Mouse (Mus musculus) right cerebral cortex, postnatal 25 days (tissue): ENCODE data around the gene H2-M5.

Experiments
- DNase-seq: peaks from one replicate; pipeline ENCODE4 v3.0.0; 2022

Gene H2-M5

DNA sequence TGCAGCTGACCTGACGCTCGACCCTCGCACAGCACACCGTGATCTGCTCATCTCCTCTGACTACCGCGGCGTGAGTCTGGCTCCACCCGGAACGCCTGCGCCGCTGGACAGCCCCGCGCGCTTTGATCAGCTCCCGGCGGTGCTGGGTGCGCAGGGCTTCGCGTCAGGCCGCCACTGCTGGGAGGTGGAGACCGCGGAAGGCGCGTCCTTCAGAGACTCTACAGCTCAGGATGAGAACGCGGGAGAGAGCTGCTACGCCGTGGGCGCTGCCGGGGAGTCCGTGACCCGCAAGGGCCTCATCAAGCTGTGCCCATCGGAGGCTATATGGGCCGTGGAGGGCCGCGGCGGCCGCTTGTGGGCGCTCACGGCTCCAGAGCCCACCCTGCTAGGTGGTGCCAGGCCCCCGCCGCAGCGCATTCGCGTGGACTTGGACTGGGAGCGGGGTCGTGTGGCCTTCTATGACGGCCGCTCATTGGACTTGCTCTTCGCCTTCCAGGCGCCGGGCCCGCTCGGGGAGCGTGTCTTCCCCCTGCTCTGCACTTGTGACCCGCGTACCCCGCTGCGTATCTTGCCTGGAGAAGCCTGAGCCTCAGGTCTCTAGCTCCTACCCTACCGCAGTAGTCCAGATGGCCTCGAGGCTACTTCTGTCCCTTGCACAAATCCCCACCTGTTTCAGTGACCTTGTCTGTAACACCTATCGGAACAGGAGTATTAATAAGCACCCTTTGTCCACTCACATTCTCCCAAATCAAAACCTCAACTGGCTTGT lies 42.1 kb downstream of the H2-M5 start:
- DNase-seq: peak; percentile 71

DNA sequence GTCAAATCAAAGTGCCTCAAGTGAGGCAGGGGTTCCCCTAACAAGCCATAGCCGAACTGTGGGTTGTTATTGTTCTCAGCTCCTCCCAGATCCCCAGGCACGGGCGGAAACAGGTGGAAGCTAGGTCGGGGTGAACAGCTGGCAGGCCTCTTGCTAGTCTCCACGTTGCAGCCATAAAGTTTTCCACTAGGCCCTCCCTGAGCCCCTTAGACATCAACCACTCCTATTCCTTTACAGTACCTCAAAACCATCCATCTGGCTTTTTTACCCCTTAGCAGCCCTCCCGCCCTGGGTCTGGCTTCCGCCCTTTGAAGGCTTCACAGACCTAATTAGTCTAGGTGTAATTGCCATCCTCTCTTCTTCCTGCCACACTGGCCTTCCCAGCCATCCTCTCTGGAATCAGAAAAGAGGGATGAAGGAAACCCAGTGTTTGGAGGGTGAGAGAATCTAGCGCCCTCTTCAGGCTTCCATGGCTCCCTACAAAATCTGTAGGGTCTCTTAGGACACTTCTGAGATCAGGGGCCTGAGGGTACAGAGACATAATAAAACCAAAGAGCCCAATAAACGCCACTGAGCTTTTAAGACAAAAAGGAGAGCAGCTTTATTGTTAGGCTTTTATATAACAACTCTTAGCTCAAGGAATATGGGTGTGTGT lies 45.1 kb downstream of the H2-M5 start:
- DNase-seq: no peak

DNA sequence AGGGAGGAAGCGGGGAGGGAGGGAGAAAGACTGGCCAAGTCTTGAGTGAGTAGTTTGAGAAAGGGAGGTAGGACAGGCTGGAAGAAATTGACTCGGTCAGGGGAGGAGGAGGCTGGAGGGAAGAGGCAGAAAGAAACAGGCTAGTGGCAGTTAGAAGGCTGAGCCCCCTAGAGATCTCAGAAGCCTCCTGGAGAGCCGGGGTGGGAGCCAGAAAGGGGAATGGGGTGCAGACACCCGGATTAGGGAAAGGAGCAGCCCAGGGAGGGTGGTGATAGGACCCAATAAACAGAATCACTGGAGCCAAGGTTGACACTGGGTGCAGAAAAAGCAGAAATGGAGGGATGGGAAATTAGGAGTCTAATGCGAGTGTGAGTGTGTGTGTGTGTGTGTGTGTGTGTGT lies 45.6 kb downstream of the H2-M5 start:
- DNase-seq: no peak

DNA sequence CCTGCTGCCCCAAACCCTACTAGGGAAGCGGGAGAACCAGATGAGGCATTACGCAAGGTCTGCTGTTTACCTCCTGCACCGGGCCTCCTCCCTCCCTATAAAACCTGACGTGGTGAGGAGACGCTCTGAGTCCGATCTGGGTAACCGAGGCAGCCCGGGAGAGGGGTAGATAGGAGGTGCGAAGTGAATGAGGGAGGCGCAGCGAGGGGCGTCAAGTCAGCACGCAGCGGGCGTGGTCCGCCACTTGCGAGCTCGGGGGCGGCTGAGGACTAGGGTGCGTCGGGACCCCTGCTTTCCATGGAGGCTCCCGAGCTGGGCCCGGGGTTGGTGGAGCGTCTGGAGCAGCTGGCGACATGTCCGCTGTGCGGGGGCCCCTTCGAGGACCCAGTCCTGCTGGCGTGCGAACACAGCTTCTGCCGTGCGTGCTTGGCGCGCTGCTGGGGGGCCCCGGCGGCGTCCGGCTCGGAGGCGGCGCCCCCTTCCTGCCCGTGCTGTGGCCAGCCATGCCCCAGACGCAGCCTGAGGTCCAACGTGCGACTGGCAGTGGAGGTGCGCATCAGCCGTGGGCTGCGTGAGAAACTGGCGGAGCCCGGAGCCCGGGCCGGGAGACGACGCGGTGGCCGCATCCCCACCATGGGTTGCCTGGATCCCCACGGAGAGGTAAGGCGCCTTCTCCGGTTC lies 46.4 kb downstream of the H2-M5 start, which contains the start of gene Rnf39:
Gene Rnf39 (plus strand): TSS at position 128 of the 681 bp plus-strand sequence.
- DNase-seq: peak; percentile 53

DNA sequence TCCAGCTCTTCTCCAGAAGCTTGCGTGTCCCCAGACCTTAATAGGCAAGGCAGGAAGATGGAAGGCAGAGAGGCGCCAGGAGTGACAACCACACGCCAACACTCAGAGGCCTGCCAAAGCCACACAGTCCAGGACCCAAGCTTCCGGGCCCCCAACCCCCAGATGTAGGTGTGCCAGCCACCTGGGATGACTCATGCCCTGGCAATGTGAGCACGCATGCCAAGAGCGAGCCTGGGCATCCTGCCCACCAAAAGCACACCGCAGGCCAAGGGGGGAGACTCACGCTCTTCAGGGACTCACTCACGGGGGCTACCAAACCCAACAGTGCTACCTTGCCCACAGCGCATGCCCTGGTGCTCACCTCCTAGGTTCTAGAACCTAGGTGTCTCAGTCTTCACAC lies 46.9 kb downstream of the H2-M5 start:
- peak; percentile 72 for DNase-seq

DNA sequence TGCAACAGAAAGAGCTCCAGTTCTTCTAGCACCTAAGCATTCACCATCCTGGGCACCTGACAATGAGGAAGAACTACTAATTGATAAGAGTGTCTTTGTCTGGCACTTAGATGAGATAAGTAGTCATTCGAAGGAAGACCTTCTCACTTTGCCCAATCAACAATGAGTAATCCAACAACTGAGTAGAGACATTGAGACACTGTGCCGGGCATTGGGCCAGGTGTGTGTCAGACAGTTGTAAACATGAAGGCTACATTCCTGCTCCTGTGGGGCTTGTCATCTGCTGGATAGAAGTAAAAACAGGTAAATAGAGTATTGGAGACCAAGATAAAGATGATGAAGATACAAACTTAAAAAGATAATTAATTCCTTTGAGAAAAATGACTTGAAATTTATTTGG lies 51.3 kb downstream of the H2-M5 start:
- DNase-seq: no peak
